Mouse (Mus musculus): ENCODE results near the gene Insl3.

DNA sequence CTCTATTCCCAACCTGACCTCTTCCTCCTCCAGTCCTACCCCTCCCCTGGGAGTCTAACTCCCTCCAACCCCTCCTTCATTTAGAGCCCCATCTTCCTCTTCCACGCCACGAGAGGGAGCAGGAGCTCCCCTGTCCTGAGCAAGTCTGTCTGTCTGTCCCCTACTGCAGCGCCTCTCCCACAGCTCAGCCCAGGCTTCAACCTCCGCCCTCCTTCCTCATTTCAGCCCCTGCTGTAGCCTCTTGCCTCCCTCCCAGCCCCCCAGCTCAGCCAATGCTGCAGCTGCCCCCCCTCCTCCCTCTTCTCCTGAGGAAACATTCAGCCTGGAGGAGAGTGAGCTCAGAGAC lies 13.0 kb downstream of the Insl3 start:
- TF ChIP-seq CTCF (conservative IDR thresholded peaks at IDR 0.05; ENCODE audit: insufficient read depth, insufficient read length, low read depth, low read length), result 0 out of 2 replicates have a peak, but pooled peaks have one; percentile 10
- TF ChIP-seq POLR2A (IDR thresholded peaks at IDR 0.05; ENCODE audit: low read depth, low read length), result no peak

Measured in kidney, adult 2 months (tissue).